Comparison of ENCODE assay signal across 8 mouse cellular contexts in genomic region chr5:137332857-137333511, GRCm38 (mm10). TPM values are rescaled to one million over a fixed set of nuclear protein-coding genes. Genes with fewer than 3 reads are reported as not detected.
A peak's percentile ranks its signal among the peaks of the same experiment; 100 is the strongest.
DNase-seq lines count a peak whose midpoint lies in the region; ATAC-seq and TF ChIP-seq lines count a peak whose summit lies in the region.

No protein-coding gene starts in this region.

- peak overlapping the region; percentile 63 for H3K9ac ChIP-seq in intestine, embryonic 14.5 days (ENCODE audit: low read length)

- no peaks in the 10 kb centered on the region for H3K9me3 ChIP-seq in embryonic facial prominence, embryonic 10.5 days
- H3K9me3 ChIP-seq in intestine, embryonic 14.5 days (ENCODE audit: control insufficient read depth, low read length) = no peaks in the 10 kb centered on the region

- peaks cover 36% of the 10 kb centered on the region for H3K4me1 ChIP-seq in embryonic facial prominence, embryonic 10.5 days
- peaks cover 5% of the 10 kb centered on the region; the same call in 1 of the 2 replicates for H3K4me1 ChIP-seq in intestine, embryonic 14.5 days (replicated peaks; ENCODE audit: control insufficient read depth, insufficient read depth, low read length)

- peak overlapping the region; percentile 96 for H3K4me2 ChIP-seq in intestine, embryonic 14.5 days (ENCODE audit: low read length)

- ATAC-seq in intestine, embryonic 14.5 days (replicated peaks; ENCODE audit: low FRiP score, low TSS enrichment, low read depth) = no peak

- no peaks in the 10 kb centered on the region for H3K27me3 ChIP-seq in embryonic facial prominence, embryonic 10.5 days (replicated peaks; ENCODE audit: low read depth, poor library complexity, severe bottlenecking)
- no peaks in the 10 kb centered on the region for H3K27me3 ChIP-seq in intestine, embryonic 14.5 days (replicated peaks; ENCODE audit: control insufficient read depth, insufficient read depth, low read length)

- WGBS in embryonic facial prominence, embryonic 10.5 days = 14% methylated on average over 15 of the region's 15 CpGs
- WGBS in intestine, embryonic 14.5 days = 17% methylated on average over 15 of the region's 15 CpGs

- no peaks in the 10 kb centered on the region; the same call in 1 of the 2 replicates for H3K36me3 ChIP-seq in embryonic facial prominence, embryonic 10.5 days (replicated peaks)
- peaks cover 7% of the 10 kb centered on the region; the same call in 1 of the 2 replicates for H3K36me3 ChIP-seq in intestine, embryonic 14.5 days (ENCODE audit: control insufficient read depth, insufficient read depth, low read length)

- no peak for DNase-seq in layer of hippocampus, adult 2 months (ENCODE audit: low spot score in 2 of 2)
- no peak for DNase-seq in layer of hippocampus, adult 9-10 months (ENCODE audit: low spot score)
- no peak for DNase-seq in embryonic facial prominence, embryonic 10.5 days (ENCODE audit: low spot score)
- DNase-seq in intestine, embryonic 14.5 days (ENCODE audit: low spot score) = no peak
- DNase-seq in naive thymus-derived CD4-positive, alpha-beta T cell, adult 2 months (ENCODE audit: low read depth) = peak; percentile 33
- no peak for DNase-seq in left cerebral cortex, adult 9 months (ENCODE audit: low spot score in 2 of 2)
- DNase-seq in gastrocnemius, adult 18-20 months (ENCODE audit: low spot score) = no peak
- no peak for DNase-seq in retina, embryonic 14.5 days (ENCODE audit: low spot score)

- peak overlapping the region; percentile 78 for H3K4me3 ChIP-seq in layer of hippocampus, adult 2 months
- H3K4me3 ChIP-seq in embryonic facial prominence, embryonic 10.5 days = peak overlapping the region; percentile 83
- peak overlapping the region; percentile 63 for H3K4me3 ChIP-seq in intestine, embryonic 14.5 days (ENCODE audit: low read depth, low read length)

- H3K27ac ChIP-seq in layer of hippocampus, adult 2 months = peak overlapping the region; percentile 75
- H3K27ac ChIP-seq in embryonic facial prominence, embryonic 10.5 days (replicated peaks) = peak overlapping the region; percentile 86
- H3K27ac ChIP-seq in intestine, embryonic 14.5 days (ENCODE audit: low read depth) = 0 out of 2 replicates have a peak overlapping the region, but pooled peaks have one; percentile 34

- no peak for TF ChIP-seq CTCF in layer of hippocampus, adult 2 months (conservative IDR thresholded peaks at IDR 0.05)

RNA-seq across cellular contexts. Expression of gene Slc12a9, which starts 0.4 kb away (rescaled TPM):
- total RNA-seq in layer of hippocampus, adult 2 months (2021) = 10 to 100 TPM; 27.9 to 28.4 TPM
- 12.6 and 13.4 TPM in 2 replicates for polyA plus RNA-seq in embryonic facial prominence, embryonic 10.5 days (2016; fragmentation: Nextera tagmentation; extraction: Ambion mirVana)
- 7.9 and 9.5 TPM in 2 replicates for polyA plus RNA-seq in intestine, embryonic 14.5 days (2014; fragmentation: Nextera tagmentation; extraction: Ambion mirVana)
- 1 to 10 TPM; 2.0 to 2.2 TPM for total RNA-seq in gastrocnemius, adult 18-20 months (2021)

RNA-seq across cellular contexts. Expression of gene Ephb4, which starts 16.9 kb away (rescaled TPM):
- total RNA-seq in layer of hippocampus, adult 2 months (2021) = 1 to 10 TPM; 5.6 to 5.7 TPM
- 53.6 and 56.8 TPM in 2 replicates for polyA plus RNA-seq in embryonic facial prominence, embryonic 10.5 days (2016; fragmentation: Nextera tagmentation; extraction: Ambion mirVana)
- 48.2 and 51.3 TPM in 2 replicates for polyA plus RNA-seq in intestine, embryonic 14.5 days (2014; fragmentation: Nextera tagmentation; extraction: Ambion mirVana)
- 10 to 100 TPM in 1 of 2 experiments, 1 to 10 TPM in 1; 8.2 to 14.4 TPM for total RNA-seq in gastrocnemius, adult 18-20 months (2021)

RNA-seq across cellular contexts. Expression of gene Trip6, which starts 18.8 kb away (rescaled TPM):
- 1 to 10 TPM; 4.8 to 7.3 TPM for total RNA-seq in layer of hippocampus, adult 2 months (2021)
- 73.1 and 76.2 TPM in 2 replicates for polyA plus RNA-seq in embryonic facial prominence, embryonic 10.5 days (2016; fragmentation: Nextera tagmentation; extraction: Ambion mirVana)
- polyA plus RNA-seq in intestine, embryonic 14.5 days (2014; fragmentation: Nextera tagmentation; extraction: Ambion mirVana) = 73.3 and 77.7 TPM in 2 replicates
- total RNA-seq in gastrocnemius, adult 18-20 months (2021) = 1 to 10 TPM; 2.2 to 4.4 TPM

RNA-seq across cellular contexts. Expression of gene Srrt, which starts 25.5 kb away (rescaled TPM):
- total RNA-seq in layer of hippocampus, adult 2 months (2021) = 100 to 1,000 TPM; 223 to 232 TPM
- 191 and 214 TPM in 2 replicates for polyA plus RNA-seq in embryonic facial prominence, embryonic 10.5 days (2016; fragmentation: Nextera tagmentation; extraction: Ambion mirVana)
- polyA plus RNA-seq in intestine, embryonic 14.5 days (2014; fragmentation: Nextera tagmentation; extraction: Ambion mirVana) = 118 and 122 TPM in 2 replicates
- total RNA-seq in gastrocnemius, adult 18-20 months (2021) = 10 to 100 TPM; 29.6 to 40.8 TPM

RNA-seq across cellular contexts. Expression of gene Ufsp1, which starts 38.6 kb away (rescaled TPM):
- total RNA-seq in layer of hippocampus, adult 2 months (2021) = 10 to 100 TPM; 12.4 to 13.8 TPM
- 7.8 and 8.3 TPM in 2 replicates for polyA plus RNA-seq in embryonic facial prominence, embryonic 10.5 days (2016; fragmentation: Nextera tagmentation; extraction: Ambion mirVana)
- 8.9 and 10.6 TPM in 2 replicates for polyA plus RNA-seq in intestine, embryonic 14.5 days (2014; fragmentation: Nextera tagmentation; extraction: Ambion mirVana)
- 10 to 100 TPM; 19.1 to 20.8 TPM for total RNA-seq in gastrocnemius, adult 18-20 months (2021)

Comparison
In these comparisons a context has a peak if more than half of its experiments do, and no peak if none do; other contexts are left out.
1. H3K27ac ChIP-seq: peak in every context shown above with its lines; median percentile 86 in embryonic facial prominence, embryonic 10.5 days; 75 in layer of hippocampus, adult 2 months; 34 in intestine, embryonic 14.5 days.
2. RNA of gene Slc12a9, which starts 0.4 kb away (total RNA-seq): 27.9 to 28.4 TPM in layer of hippocampus, adult 2 months; 2.0 to 2.2 TPM in gastrocnemius, adult 18-20 months; every median in the first group is over 4 times any median in the second.
3. Peak in every context shown above with its lines, with median percentiles within 50 percentile points of each other: H3K4me3 ChIP-seq.